Mouse (Mus musculus) stomach, embryonic 14.5 days (tissue): ENCODE data around the gene Nbas. TPM values are rescaled to one million over a fixed set of nuclear protein-coding genes. Genes with fewer than 3 reads are reported as not detected.

Source experiments
- ATAC-seq: fragments of 200-750 bp; cut with Nextera tagmentation; 2 replicates; pipeline ENCODE4 v1.8.0; 2017; ENCODE audit warnings: low read depth, moderate TSS enrichment; ENCODE audit not compliant: insufficient number of reproducible peaks, insufficient read depth, low FRiP score
- H3K27ac ChIP-seq: fragments of 300-500 bp; sonication (generic); 2 replicates; pipeline ENCODE4 v1.5.1; 2014; ENCODE audit warnings: mild to moderate bottlenecking, low read length, moderate library complexity, mixed read lengths
- H3K27me3 ChIP-seq: fragments of 300-500 bp; sonication (generic); 2 replicates; pipeline ENCODE4 v1.6.1; 2014; ENCODE audit warnings: low read length, control low read depth, mixed read lengths; ENCODE audit not compliant: control insufficient read depth, insufficient read depth
- H3K36me3 ChIP-seq: fragments of 300-500 bp; sonication (generic); 2 replicates; pipeline ENCODE4 v1.6.1; 2014; ENCODE audit warnings: mild to moderate bottlenecking, control low read depth, low read length, moderate library complexity, mixed read lengths; ENCODE audit not compliant: control insufficient read depth, insufficient read depth
- H3K4me1 ChIP-seq: fragments of 300-500 bp; sonication (generic); 2 replicates; pipeline ENCODE4 v1.6.1; 2014; ENCODE audit warnings: low read length, control low read depth, mixed read lengths; ENCODE audit not compliant: control insufficient read depth, insufficient read depth
- H3K4me2 ChIP-seq: fragments of 300-500 bp; sonication (generic); replicated peaks from 2 replicates; pipeline ENCODE4 v1.6.1; 2014; ENCODE audit warnings: low read depth, low read length, control low read depth
- H3K4me3 ChIP-seq: fragments of 300-500 bp; sonication (generic); 2 replicates; pipeline ENCODE4 v1.5.1; 2014; ENCODE audit warnings: low read depth, low read length, control low read depth
- H3K9ac ChIP-seq: fragments of 300-500 bp; sonication (generic); replicated peaks from 2 replicates; pipeline ENCODE4 v1.6.1; 2014; ENCODE audit warnings: low read depth, mild to moderate bottlenecking, control low read depth, low read length, moderate library complexity, mixed read lengths
- H3K9me3 ChIP-seq: fragments of 300-500 bp; sonication (generic); 2 replicates; pipeline ENCODE4 v1.6.1; 2016; ENCODE audit warnings: low read depth, low read length, control low read depth; ENCODE audit not compliant: control insufficient read depth
- WGBS: fragments of 180-500 bp; shearing (Covaris S2); extraction: QIAGEN DNeasy Blood & Tissue Kit; methylation state at CpG from one replicate; pipeline ENCODE4 v1.1.7; 2014; 5-methylcytosine and 5-hydroxymethylcytosine counted together
- polyA plus RNA-seq: library from polyadenylated mRNA; unstranded; fragments of >200 nt; fragmentation: Nextera tagmentation; extraction: Ambion mirVana; gene quantifications from 2 replicates; pipeline ENCODE4 v1.2.1, GENCODE M21; 2014

Gene Nbas
- polyA plus RNA-seq, 1 experiment from 2014 or later = 27.7 TPM

- 81% methylated on average over 2 of the region's 2 CpGs for WGBS
- ATAC-seq = no peak
- no peak overlapping the region for H3K27ac ChIP-seq
- no peak overlapping the region for H3K4me2 ChIP-seq
- H3K4me1 ChIP-seq = no peaks in the 10 kb centered on the region
- no peak overlapping the region for H3K9ac ChIP-seq
- no peak overlapping the region for H3K4me3 ChIP-seq
- no peaks in the 10 kb centered on the region for H3K27me3 ChIP-seq
- H3K36me3 ChIP-seq = peaks cover 4% of the 10 kb centered on the region
- H3K9me3 ChIP-seq = no peaks in the 10 kb centered on the region
These were observed 205.9 kb downstream of the Nbas start for GRCm38 (mm10) chr12:13474881-13475280.

DNA sequence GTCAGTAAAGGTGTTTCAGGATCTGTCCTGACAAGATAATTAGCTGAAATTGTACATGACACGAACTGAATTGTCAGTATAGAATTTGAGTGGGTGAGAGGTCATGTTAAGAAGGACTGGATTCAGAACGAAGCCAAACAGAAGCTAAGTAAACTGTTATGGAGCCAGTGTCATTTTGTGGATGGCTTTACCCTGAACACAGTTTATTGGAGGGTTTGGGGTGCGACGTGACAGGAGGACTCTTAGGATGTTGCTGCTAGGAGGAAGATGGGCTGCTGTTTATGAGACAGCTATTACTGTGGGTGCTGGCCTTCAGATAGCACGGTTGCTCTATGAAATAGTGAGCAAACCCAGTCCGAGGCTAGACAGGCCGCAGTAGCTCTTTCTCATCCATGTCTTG is 210.2 kb downstream of the Nbas start:
- Histone ChIP-seq H3K36me3 (peaks cover 3% of the 10 kb centered on the region), H3K4me1 (no peaks in the 10 kb centered on the region), H3K4me2 (no peak overlapping the region), H3K27ac (no peak overlapping the region), H3K27me3 (no peaks in the 10 kb centered on the region), H3K9me3 (no peaks in the 10 kb centered on the region), H3K9ac (no peak overlapping the region), H3K4me3 (no peak overlapping the region)
- no peak for ATAC-seq
- WGBS = 84% methylated on average over 7 of the region's 7 CpGs

DNA sequence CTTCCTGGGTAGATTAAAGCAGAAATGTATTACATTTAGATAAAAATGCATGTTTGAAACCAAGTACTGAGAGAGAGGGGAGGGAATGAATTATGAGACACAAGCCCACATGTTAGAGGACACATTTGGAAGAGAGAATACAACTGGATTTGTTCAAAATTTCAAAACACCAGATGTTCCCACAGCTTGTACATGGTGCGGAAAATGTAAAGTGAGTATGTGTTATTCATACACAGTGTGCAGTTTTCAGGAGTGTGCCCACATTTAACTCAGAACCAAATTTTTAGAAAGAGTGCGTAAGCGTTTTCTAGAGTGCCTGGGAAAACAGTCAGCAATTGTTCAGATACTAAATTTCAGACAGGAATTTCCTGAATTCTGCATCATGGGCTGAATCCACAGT is 217.3 kb downstream of the Nbas start:
- no peak for ATAC-seq
- Histone ChIP-seq H3K27ac (no peak overlapping the region), H3K4me2 (no peak overlapping the region), H3K4me3 (no peak overlapping the region), H3K9me3 (no peaks in the 10 kb centered on the region), H3K9ac (no peak overlapping the region), H3K4me1 (no peaks in the 10 kb centered on the region), H3K27me3 (no peaks in the 10 kb centered on the region), H3K36me3 (no peaks in the 10 kb centered on the region)
- 67% methylated on average over 3 of the region's 3 CpGs for WGBS

DNA sequence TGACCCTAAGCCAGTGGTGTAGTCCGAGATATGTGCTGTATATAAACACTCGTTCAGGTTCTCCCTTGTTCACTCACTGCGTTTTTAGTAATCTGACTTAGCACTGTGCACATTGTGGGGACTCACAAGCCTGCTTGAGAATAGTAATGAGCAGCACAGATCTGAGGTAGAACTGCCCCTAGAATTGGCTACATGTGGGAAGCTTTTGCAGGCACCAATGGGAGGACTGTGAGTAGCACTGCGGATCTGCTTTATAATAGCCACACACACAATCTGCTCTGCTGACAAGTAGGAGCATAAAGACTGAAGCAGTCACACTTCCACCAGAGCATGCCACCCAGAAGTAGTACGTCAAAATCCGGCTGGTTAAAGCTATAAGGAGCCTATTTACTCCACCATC is 228.3 kb downstream of the Nbas start:
- H3K4me2 ChIP-seq = no peak overlapping the region
- no peak for ATAC-seq
- no peaks in the 10 kb centered on the region for H3K4me1 ChIP-seq
- no peaks in the 10 kb centered on the region for H3K27me3 ChIP-seq
- no peak overlapping the region for H3K4me3 ChIP-seq
- H3K27ac ChIP-seq = no peak overlapping the region
- no peaks in the 10 kb centered on the region for H3K9me3 ChIP-seq
- no peak overlapping the region for H3K9ac ChIP-seq
- H3K36me3 ChIP-seq = no peaks in the 10 kb centered on the region
- 82% methylated on average over 6 of the region's 6 CpGs for WGBS

DNA sequence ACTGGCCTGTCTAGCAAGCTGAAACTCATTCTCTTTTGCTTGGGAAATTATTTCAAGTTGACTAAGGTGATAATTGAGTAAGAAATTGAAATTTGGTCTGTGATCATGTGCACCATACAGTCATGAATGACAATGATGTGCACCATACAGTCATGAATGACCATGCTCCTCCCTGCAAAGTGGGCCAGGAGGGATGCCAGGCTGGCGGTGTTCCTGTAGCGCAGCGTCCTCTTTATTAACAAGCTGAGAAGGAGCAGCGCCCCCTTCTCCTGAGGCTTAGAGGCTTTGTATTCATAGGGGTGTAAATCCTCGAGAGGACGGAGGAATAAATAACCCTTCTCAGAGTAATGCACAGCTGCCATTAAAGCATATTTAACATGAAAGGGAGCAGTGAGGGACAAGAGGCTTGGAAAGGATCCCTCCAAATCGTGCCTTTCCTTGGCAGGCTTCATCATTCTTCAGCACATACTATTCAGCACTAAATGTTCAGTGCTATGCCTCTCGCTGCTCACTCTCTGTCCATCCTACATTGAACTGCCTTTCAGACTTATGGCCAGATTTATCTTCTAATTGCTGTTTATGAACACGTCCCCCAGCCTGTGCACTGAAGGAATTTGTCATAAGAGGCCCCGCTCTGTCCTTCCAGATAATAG is 230.4 kb downstream of the Nbas start:
- no peaks in the 10 kb centered on the region for H3K9me3 ChIP-seq
- H3K4me1 ChIP-seq = no peaks in the 10 kb centered on the region
- no peak overlapping the region for H3K9ac ChIP-seq
- no peak for ATAC-seq
- 77% methylated on average over 10 of the region's 10 CpGs for WGBS
- no peaks in the 10 kb centered on the region for H3K27me3 ChIP-seq
- no peak overlapping the region for H3K4me3 ChIP-seq
- no peak overlapping the region for H3K27ac ChIP-seq
- H3K4me2 ChIP-seq = no peak overlapping the region
- no peaks in the 10 kb centered on the region for H3K36me3 ChIP-seq

DNA sequence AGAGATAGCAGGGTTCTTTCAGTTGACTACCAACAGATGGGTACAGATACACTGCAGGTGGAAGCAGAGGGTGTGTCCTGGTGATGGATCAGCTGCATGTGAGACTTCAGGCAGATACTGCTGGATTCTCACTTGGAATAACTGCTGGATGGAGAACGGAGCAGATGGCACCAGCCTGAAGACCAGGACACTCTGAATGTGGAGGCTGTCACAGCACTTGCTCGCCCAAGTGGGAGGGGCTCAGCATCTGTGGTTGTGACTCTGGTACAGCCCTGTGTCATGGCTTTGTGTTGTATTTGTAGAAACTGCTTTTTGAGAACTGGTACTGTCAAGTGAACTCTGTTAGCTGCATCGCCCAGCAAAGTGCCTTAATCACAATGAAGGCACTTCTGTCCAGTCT is 231.3 kb downstream of the Nbas start:
- no peaks in the 10 kb centered on the region for H3K36me3 ChIP-seq
- H3K4me1 ChIP-seq = no peaks in the 10 kb centered on the region
- H3K9me3 ChIP-seq = no peaks in the 10 kb centered on the region
- H3K27ac ChIP-seq = no peak overlapping the region
- H3K9ac ChIP-seq = no peak overlapping the region
- no peak overlapping the region for H3K4me3 ChIP-seq
- H3K27me3 ChIP-seq = no peaks in the 10 kb centered on the region
- H3K4me2 ChIP-seq = no peak overlapping the region
- ATAC-seq = no peak
- 92% methylated on average over 3 of the region's 3 CpGs for WGBS

DNA sequence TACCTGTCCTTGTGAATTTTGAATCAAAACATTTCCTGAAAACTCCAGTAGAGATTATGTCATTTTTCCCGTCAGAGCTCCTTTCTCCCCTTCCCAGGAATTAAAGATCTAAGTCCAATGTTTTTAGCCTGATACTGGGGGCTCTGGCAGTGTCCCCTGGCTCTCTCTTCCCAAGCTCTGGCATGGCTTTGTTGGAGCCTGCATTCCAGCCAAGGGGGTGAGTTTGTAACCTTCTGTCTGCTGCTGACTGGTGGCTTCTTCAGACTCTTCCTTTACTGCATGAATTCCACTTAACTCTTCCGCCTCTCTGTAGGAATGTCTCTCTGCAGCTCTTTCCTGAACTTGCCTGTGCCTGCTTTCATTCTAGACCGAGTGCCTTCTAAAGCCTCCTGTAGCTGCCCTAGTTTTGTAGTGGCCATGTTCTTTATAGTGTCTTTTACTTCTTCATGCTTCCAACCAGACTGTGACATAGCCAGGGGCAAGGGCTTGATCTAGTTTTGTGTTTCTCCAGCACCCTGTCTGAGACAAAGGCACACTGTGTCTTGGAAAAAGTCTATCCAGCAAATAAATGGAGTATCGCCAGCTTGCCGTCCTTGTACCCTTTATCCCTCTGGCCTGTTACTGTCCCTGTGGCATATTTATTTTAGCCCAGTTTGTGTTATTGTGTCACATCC is 236.0 kb downstream of the Nbas start:
- Histone ChIP-seq H3K27ac (no peak overlapping the region), H3K27me3 (no peaks in the 10 kb centered on the region), H3K36me3 (no peaks in the 10 kb centered on the region), H3K4me3 (no peak overlapping the region), H3K9me3 (no peaks in the 10 kb centered on the region), H3K4me2 (no peak overlapping the region), H3K9ac (no peak overlapping the region), H3K4me1 (no peaks in the 10 kb centered on the region)
- ATAC-seq = no peak
- 80% methylated on average over 5 of the region's 5 CpGs for WGBS

- no peaks in the 10 kb centered on the region for H3K27me3 ChIP-seq
- H3K4me1 ChIP-seq = no peaks in the 10 kb centered on the region
- no peak overlapping the region for H3K9ac ChIP-seq
- ATAC-seq = no peak
- H3K9me3 ChIP-seq = no peaks in the 10 kb centered on the region
- no peak overlapping the region for H3K27ac ChIP-seq
- WGBS = 29% methylated on average over 1 of the region's 1 CpGs
- H3K4me3 ChIP-seq = no peak overlapping the region
- no peak overlapping the region for H3K4me2 ChIP-seq
- H3K36me3 ChIP-seq = no peaks in the 10 kb centered on the region
These were observed 249.1 kb downstream of the Nbas start for GRCm38 (mm10) chr12:13518082-13518481.

GRCm38 (mm10) chr12:13519413-13519812 is 250.5 kb downstream of the Nbas start:
- no peaks in the 10 kb centered on the region for H3K4me1 ChIP-seq
- 88% methylated on average over 6 of the region's 6 CpGs for WGBS

More at GRCm38 (mm10) chr12:13519413-13519812, 250.5 kb downstream of the Nbas start:
- H3K9ac ChIP-seq = no peak overlapping the region
- ATAC-seq = no peak
- no peak overlapping the region for H3K4me2 ChIP-seq
- H3K27me3 ChIP-seq = no peaks in the 10 kb centered on the region
- H3K9me3 ChIP-seq = no peaks in the 10 kb centered on the region
- no peaks in the 10 kb centered on the region for H3K36me3 ChIP-seq
- H3K27ac ChIP-seq = no peak overlapping the region
- no peak overlapping the region for H3K4me3 ChIP-seq
